Mouse (Mus musculus): ENCODE measurements around the gene Tspear. TPM values are rescaled to one million over a fixed set of nuclear protein-coding genes. Genes with fewer than 3 reads are reported as not detected.
"Not testable (repeated sequence)": the region's sequence is repeated elsewhere in the genome, so short reads cannot be mapped to it uniquely, and the experiment has no call there.

The Tspear gene
- polyA plus RNA-seq, 1 experiment from 2014 or later, result 1.0 TPM

DNA sequence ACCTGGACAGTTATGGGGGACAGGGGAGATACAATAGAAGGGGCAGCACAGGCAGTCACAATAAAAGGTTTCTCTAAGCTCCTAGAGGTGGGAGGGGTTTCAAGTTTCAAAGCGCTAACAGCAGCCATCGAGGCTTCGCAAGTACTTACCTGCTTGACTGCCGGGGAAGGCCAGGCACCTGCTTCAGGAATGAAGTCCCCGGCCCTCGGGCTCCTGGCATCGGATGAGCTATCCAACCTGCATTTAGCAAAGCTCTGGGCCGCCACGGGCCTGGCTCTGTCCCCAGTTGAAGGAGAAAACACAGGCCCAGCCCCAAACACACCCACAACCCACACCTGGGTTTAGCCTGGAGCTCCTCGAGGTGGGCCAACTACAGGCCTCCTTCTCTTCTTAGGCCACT, 652 bp downstream of the Tspear start:
- Histone ChIP-seq H3K27me3 (ENCODE audit: control insufficient read depth, insufficient read depth, low read length) (peaks cover 19% of the 10 kb centered on the region), H3K4me2 (ENCODE audit: low read depth) (no peak overlapping the region), H3K27ac (ENCODE audit: low read depth, low read length) (no peak overlapping the region), H3K9me3 (ENCODE audit: control insufficient read depth, low read length) (no peaks in the 10 kb centered on the region), H3K36me3 (ENCODE audit: control insufficient read depth, insufficient read depth, low read length) (no peaks in the 10 kb centered on the region), H3K4me3 (ENCODE audit: low read depth, low read length) (no peak overlapping the region), H3K4me1 (ENCODE audit: control insufficient read depth, insufficient read depth, low read length) (peaks cover 3% of the 10 kb centered on the region; the same call in 1 of the 2 replicates), H3K9ac (ENCODE audit: low read length) (no peak overlapping the region)
- ATAC-seq (ENCODE audit: insufficient read depth, low FRiP score, low TSS enrichment) (no peak), DNase-seq (ENCODE audit: low spot score) (no peak)
- 20% methylated on average over 10 of the region's 10 CpGs for WGBS

DNA sequence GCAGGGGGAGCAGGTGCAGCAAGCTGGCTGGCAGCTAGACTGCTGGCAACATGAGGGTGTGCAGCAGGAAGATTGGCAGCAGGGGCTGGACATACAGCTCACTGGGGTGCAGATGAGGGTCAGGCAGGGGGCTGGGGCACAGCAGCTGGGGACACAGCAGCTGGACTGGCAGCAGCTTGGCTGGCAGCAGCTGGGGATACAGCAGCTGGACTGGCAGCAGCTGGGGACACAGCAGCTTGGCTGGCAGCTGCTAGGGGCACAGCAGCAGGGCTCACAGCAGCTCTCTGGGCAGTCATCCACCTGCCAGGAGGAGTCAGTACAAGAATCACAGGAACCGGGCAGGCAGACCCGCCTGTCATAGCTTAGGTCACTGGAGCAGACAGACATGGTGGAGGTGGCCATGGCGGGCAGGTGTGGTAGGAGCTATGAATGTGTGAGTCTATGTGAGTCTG, 4.0 kb downstream of the Tspear start, which contains the start of gene Gm19402:
Gene Gm19402 (minus strand): TSS at position 402 of the 452 bp plus-strand sequence.
- DNase-seq (ENCODE audit: low spot score); H3K36me3 ChIP-seq (ENCODE audit: control insufficient read depth, insufficient read depth, low read length); H3K27ac ChIP-seq (ENCODE audit: low read depth, low read length); H3K4me3 ChIP-seq (ENCODE audit: low read depth, low read length); H3K4me1 ChIP-seq (ENCODE audit: control insufficient read depth, insufficient read depth, low read length); H3K9ac ChIP-seq (ENCODE audit: low read length); H3K9me3 ChIP-seq (ENCODE audit: control insufficient read depth, low read length); H3K4me2 ChIP-seq (ENCODE audit: low read depth); ATAC-seq (ENCODE audit: insufficient read depth, low FRiP score, low TSS enrichment): not testable (repeated sequence)
- H3K27me3 ChIP-seq (ENCODE audit: control insufficient read depth, insufficient read depth, low read length), result peaks cover 19% of the 10 kb centered on the region
- 75% methylated on average over 3 of the region's 3 CpGs for WGBS

DNA sequence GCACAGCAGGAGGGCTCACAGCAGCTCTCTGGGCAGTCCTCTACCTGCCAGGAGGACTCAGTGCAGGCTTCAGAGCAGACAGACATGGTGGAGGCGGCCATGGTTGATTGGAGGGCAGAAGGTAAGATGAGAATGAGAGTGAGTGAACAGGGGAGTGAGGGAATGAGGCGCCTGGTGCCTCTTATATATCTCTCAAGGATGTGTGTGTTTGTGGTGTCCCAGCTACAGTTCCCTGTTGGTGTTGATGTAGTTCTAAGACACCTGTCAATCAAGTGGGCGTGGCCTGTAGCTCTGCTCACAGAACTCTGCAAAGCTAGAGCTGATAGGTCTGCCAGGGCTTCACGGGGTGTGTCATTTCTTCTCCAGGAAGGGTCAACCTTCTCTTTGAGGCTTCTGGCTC, 10.8 kb downstream of the Tspear start, which contains the start of gene Gm9508:
Gene Gm9508 (minus strand): TSS at position 101 of the 400 bp plus-strand sequence.
- Histone ChIP-seq H3K36me3 (ENCODE audit: control insufficient read depth, insufficient read depth, low read length) (no peaks in the 10 kb centered on the region), H3K4me2 (ENCODE audit: low read depth) (no peak within 1 kb of the TSS), H3K4me1 (ENCODE audit: control insufficient read depth, insufficient read depth, low read length) (no peaks in the 10 kb centered on the region), H3K9ac (ENCODE audit: low read length) (no peak within 1 kb of the TSS), H3K27ac (ENCODE audit: low read depth, low read length) (no peak within 1 kb of the TSS), H3K4me3 (ENCODE audit: low read depth, low read length) (no peak within 1 kb of the TSS), H3K27me3 (ENCODE audit: control insufficient read depth, insufficient read depth, low read length) (no peaks in the 10 kb centered on the region), H3K9me3 (ENCODE audit: control insufficient read depth, low read length) (peaks cover 3% of the 10 kb centered on the region; the same call in 1 of the 2 replicates)
- DNase-seq (ENCODE audit: low spot score), result no peak
- 54% methylated on average over 4 of the region's 4 CpGs for WGBS
- ATAC-seq (ENCODE audit: insufficient read depth, low FRiP score, low TSS enrichment), result no peak

DNA sequence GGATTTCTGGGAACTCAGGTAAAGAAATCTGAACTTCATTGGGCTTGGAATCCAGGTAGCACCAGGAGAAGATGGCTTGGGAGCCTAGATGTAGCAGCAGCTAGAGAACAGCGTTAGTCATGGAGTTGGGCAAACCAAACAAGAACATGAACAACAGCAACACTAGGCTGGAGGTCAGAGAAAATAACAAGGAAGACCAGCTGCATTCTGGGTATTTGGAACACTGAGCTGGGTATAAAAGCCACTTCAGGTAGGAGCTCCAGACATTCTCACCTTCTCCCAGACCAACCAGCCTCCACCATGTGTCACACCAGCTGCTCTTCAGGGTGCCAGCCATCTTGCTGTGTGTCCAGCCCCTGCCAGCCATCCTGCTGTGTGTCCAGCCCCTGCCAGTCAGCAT, 20.0 kb downstream of the Tspear start, which contains the start of gene Gm10272:
Gene Gm10272 (plus strand): TSS at position 301 of the 400 bp plus-strand sequence.
- no peak within 1 kb of the TSS for H3K9ac ChIP-seq (ENCODE audit: low read length)
- H3K4me3 ChIP-seq (ENCODE audit: low read depth, low read length), result no peak within 1 kb of the TSS
- H3K27me3 ChIP-seq (ENCODE audit: control insufficient read depth, insufficient read depth, low read length), result no peaks in the 10 kb centered on the region
- no peaks in the 10 kb centered on the region for H3K36me3 ChIP-seq (ENCODE audit: control insufficient read depth, insufficient read depth, low read length)
- no peaks in the 10 kb centered on the region for H3K9me3 ChIP-seq (ENCODE audit: control insufficient read depth, low read length)
- no peaks in the 10 kb centered on the region for H3K4me1 ChIP-seq (ENCODE audit: control insufficient read depth, insufficient read depth, low read length)
- DNase-seq (ENCODE audit: low spot score) (no peak), ATAC-seq (ENCODE audit: insufficient read depth, low FRiP score, low TSS enrichment) (no peak)
- WGBS, result 93% methylated on average over 1 of the region's 1 CpGs
- H3K4me2 ChIP-seq (ENCODE audit: low read depth), result no peak within 1 kb of the TSS
- H3K27ac ChIP-seq (ENCODE audit: low read depth, low read length), result no peak within 1 kb of the TSS

DNA sequence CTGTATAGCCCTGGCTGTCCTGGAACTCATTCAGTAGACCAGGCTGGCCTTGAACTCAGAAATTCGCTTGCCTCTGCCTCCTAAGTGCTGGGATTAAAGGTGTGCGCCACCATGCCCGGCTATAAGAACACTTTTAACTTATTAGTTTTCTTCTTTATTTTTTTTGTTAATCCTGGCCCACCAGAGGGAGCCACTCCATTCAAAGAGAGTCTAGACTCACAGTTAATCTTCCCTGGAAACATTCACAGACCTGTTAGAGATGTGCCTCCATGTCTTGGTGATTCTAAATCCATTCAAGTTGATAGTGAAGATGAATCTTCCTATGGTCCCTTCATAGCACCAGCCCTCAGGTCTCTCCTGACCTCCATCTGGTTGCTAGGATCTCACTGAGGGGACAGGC, 23.5 kb downstream of the Tspear start:
- Histone ChIP-seq H3K27me3 (ENCODE audit: control insufficient read depth, insufficient read depth, low read length) (no peaks in the 10 kb centered on the region), H3K36me3 (ENCODE audit: control insufficient read depth, insufficient read depth, low read length) (no peaks in the 10 kb centered on the region), H3K9ac (ENCODE audit: low read length) (no peak overlapping the region), H3K4me2 (ENCODE audit: low read depth) (no peak overlapping the region), H3K27ac (ENCODE audit: low read depth, low read length) (no peak overlapping the region), H3K4me1 (ENCODE audit: control insufficient read depth, insufficient read depth, low read length) (no peaks in the 10 kb centered on the region), H3K9me3 (ENCODE audit: control insufficient read depth, low read length) (no peaks in the 10 kb centered on the region), H3K4me3 (ENCODE audit: low read depth, low read length) (no peak overlapping the region)
- no peak for ATAC-seq (ENCODE audit: insufficient read depth, low FRiP score, low TSS enrichment)
- 84% methylated on average over 3 of the region's 3 CpGs for WGBS
- no peak for DNase-seq (ENCODE audit: low spot score)

DNA sequence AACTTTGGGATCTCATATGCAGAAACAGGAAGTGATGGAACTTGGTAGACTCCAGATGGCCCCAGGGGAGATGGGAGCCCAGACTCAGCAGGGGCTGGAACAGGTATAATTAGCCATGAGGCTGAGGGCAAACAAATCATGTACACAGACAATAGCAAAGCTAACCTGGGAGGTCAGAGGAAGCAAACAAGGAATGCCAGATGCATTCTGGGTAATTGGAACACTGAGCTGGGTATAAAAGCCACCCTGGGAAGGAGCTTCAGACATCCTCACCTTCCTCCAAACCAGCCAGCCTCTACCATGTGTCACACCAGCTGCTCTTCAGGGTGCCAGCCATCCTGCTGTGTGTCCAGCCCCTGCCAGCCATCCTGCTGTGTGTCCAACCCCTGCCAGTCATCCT, 24.8 kb downstream of the Tspear start, which contains the start of gene Gm10024:
Gene Gm10024 (plus strand): TSS at position 301 of the 400 bp plus-strand sequence.
- not testable (repeated sequence) for DNase-seq (ENCODE audit: low spot score); H3K9me3 ChIP-seq (ENCODE audit: control insufficient read depth, low read length)

DNA sequence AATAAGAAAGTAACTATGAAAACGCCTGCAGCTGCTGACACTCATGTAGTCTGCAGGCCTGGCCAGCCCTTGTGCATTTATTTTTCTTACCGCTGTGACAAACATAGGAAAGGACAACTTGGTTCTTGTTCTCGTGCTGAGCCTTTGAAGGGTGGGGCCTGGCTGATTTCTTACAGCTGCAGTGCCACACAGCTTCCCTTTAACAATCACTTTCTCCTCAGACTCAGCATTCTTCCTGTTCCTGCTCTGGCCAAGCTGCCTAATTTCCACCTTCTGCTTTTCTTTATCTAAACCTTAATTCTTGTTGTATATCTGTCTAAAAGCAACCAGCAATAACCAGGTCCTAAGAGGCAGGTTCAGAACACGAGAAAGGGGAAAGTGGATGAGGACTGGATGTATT, 27.4 kb downstream of the Tspear start:
- H3K36me3 ChIP-seq (ENCODE audit: control insufficient read depth, insufficient read depth, low read length), result no peaks in the 10 kb centered on the region
- WGBS, result 73% methylated on average over 4 of the region's 4 CpGs
- H3K27me3 ChIP-seq (ENCODE audit: control insufficient read depth, insufficient read depth, low read length), result no peaks in the 10 kb centered on the region
- ATAC-seq (ENCODE audit: insufficient read depth, low FRiP score, low TSS enrichment), result no peak
- no peak overlapping the region for H3K4me3 ChIP-seq (ENCODE audit: low read depth, low read length)
- H3K27ac ChIP-seq (ENCODE audit: low read depth, low read length), result no peak overlapping the region
- no peaks in the 10 kb centered on the region for H3K9me3 ChIP-seq (ENCODE audit: control insufficient read depth, low read length)
- no peaks in the 10 kb centered on the region for H3K4me1 ChIP-seq (ENCODE audit: control insufficient read depth, insufficient read depth, low read length)
- no peak overlapping the region for H3K4me2 ChIP-seq (ENCODE audit: low read depth)
- DNase-seq (ENCODE audit: low spot score), result no peak
- H3K9ac ChIP-seq (ENCODE audit: low read length), result no peak overlapping the region

More for the DNA sequence above, 24.8 kb downstream of the Tspear start, which contains the start of gene Gm10024:
- H3K9ac ChIP-seq (ENCODE audit: low read length); H3K4me2 ChIP-seq (ENCODE audit: low read depth); H3K4me1 ChIP-seq (ENCODE audit: control insufficient read depth, insufficient read depth, low read length); H3K36me3 ChIP-seq (ENCODE audit: control insufficient read depth, insufficient read depth, low read length); H3K27ac ChIP-seq (ENCODE audit: low read depth, low read length); ATAC-seq (ENCODE audit: insufficient read depth, low FRiP score, low TSS enrichment); H3K4me3 ChIP-seq (ENCODE audit: low read depth, low read length); H3K27me3 ChIP-seq (ENCODE audit: control insufficient read depth, insufficient read depth, low read length): not testable (repeated sequence)

DNA sequence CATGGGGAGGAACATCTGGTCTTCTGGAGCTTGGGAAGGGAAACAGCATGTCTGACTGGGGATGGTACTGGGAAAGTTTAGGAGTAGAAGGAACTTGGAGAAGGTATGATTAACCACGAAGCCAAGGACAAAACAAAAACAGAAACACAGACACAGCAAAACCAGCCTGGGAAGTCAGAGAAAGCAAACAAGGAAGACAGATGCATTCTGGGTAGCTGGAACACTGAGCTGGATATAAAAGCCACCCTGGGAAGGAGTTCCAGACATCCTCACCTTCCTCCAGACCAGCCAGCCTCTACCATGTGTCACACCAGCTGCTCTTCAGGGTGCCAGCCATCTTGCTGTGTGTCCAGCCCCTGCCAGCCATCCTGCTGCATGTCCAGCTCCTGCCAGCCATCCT, 29.1 kb downstream of the Tspear start, which contains the start of gene Gm10142:
Gene Gm10142 (plus strand): TSS at position 301 of the 400 bp plus-strand sequence.
- no peak for ATAC-seq (ENCODE audit: insufficient read depth, low FRiP score, low TSS enrichment)
- Histone ChIP-seq H3K9me3 (ENCODE audit: control insufficient read depth, low read length) (no peaks in the 10 kb centered on the region), H3K36me3 (ENCODE audit: control insufficient read depth, insufficient read depth, low read length) (no peaks in the 10 kb centered on the region), H3K4me1 (ENCODE audit: control insufficient read depth, insufficient read depth, low read length) (no peaks in the 10 kb centered on the region), H3K9ac (ENCODE audit: low read length) (no peak within 1 kb of the TSS), H3K4me2 (ENCODE audit: low read depth) (no peak within 1 kb of the TSS), H3K27me3 (ENCODE audit: control insufficient read depth, insufficient read depth, low read length) (no peaks in the 10 kb centered on the region), H3K27ac (ENCODE audit: low read depth, low read length) (no peak within 1 kb of the TSS), H3K4me3 (ENCODE audit: low read depth, low read length) (no peak within 1 kb of the TSS)
- WGBS, result 90% methylated on average over 1 of the region's 1 CpGs
- DNase-seq (ENCODE audit: low spot score), result no peak

DNA sequence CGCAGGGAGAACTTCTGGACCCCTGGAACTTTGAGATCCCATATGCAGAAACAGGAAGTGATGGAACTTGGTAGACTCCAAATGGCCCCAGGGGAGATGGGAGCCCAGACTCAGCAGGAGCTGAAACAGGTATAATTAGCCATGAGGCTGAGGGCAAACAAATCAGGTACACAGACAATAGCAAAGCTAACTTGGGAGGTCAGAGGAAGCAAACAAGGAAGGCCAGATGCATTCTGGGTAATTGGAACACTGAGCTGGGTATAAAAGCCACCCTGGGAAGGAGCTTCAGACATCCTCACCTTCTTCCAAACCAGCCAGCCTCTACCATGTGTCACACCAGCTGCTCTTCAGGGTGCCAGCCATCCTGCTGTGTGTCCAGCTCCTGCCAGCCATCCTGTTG, 33.9 kb downstream of the Tspear start, which contains the start of gene Krtap12-1:
Gene Krtap12-1 (plus strand): TSS at position 301 of the 400 bp plus-strand sequence.
- not testable (repeated sequence) for H3K36me3 ChIP-seq (ENCODE audit: control insufficient read depth, insufficient read depth, low read length); ATAC-seq (ENCODE audit: insufficient read depth, low FRiP score, low TSS enrichment); H3K9me3 ChIP-seq (ENCODE audit: control insufficient read depth, low read length); H3K27me3 ChIP-seq (ENCODE audit: control insufficient read depth, insufficient read depth, low read length); H3K9ac ChIP-seq (ENCODE audit: low read length); H3K27ac ChIP-seq (ENCODE audit: low read depth, low read length); H3K4me3 ChIP-seq (ENCODE audit: low read depth, low read length); DNase-seq (ENCODE audit: low spot score); H3K4me2 ChIP-seq (ENCODE audit: low read depth); H3K4me1 ChIP-seq (ENCODE audit: control insufficient read depth, insufficient read depth, low read length)
- 97% methylated on average over 1 of the region's 1 CpGs for WGBS
